Mouse (Mus musculus): Measurements from ENCODE around the gene Pid1.

- no peak for TF ChIP-seq CTCF (IDR thresholded peaks at IDR 0.05; ENCODE audit: low read depth, low read length)
- TF ChIP-seq POLR2A (IDR thresholded peaks at IDR 0.05; ENCODE audit: insufficient read depth, low read length) = no peak
Measured at GRCm38 (mm10) chr1:84359611-84360500, 4.1 kb downstream of the Pid1 start.
